Mouse (Mus musculus) E14TG2a.4 (cell line): Measurements from ENCODE around the gene Mreg.
"Not testable (repeated sequence)": the region's sequence is repeated elsewhere in the genome, so short reads cannot be mapped to it uniquely, and the experiment has no call there.

Experiments
- H3K27me3 ChIP-seq: 2 replicates; pipeline ENCODE4 v1.6.1; 2014; ENCODE audit warnings: low read length, control low read depth; ENCODE audit not compliant: insufficient read depth
- H3K36me3 ChIP-seq: 2 replicates; pipeline ENCODE4 v1.6.1; 2014; ENCODE audit warnings: low read length, control low read depth; ENCODE audit not compliant: insufficient read depth
- H3K4me1 ChIP-seq: replicated peaks from 2 replicates; pipeline ENCODE4 v1.6.1; 2014; ENCODE audit warnings: low read depth, low read length, control low read depth
- H3K4me3 ChIP-seq: replicated peaks from 2 replicates; pipeline ENCODE4 v1.5.1; 2014; ENCODE audit warnings: mild to moderate bottlenecking, low read length
- H3K9me3 ChIP-seq: 2 replicates; pipeline ENCODE4 v1.6.1; 2014; ENCODE audit warnings: low read length, control low read depth
- CTCF ChIP-seq: conservative IDR thresholded peaks from 2 replicates; pipeline ENCODE4 v1.5.1; 2014; ENCODE audit warnings: low read length
- NANOG ChIP-seq: IDR thresholded peaks from 2 replicates; pipeline ENCODE4 v1.6.1; 2014; ENCODE audit warnings: borderline replicate concordance, low read length, mixed read lengths
- POU5F1 ChIP-seq: IDR thresholded peaks from 2 replicates; pipeline ENCODE4 v1.6.1; 2014; ENCODE audit warnings: low read length, borderline replicate concordance

Mreg gene

DNA sequence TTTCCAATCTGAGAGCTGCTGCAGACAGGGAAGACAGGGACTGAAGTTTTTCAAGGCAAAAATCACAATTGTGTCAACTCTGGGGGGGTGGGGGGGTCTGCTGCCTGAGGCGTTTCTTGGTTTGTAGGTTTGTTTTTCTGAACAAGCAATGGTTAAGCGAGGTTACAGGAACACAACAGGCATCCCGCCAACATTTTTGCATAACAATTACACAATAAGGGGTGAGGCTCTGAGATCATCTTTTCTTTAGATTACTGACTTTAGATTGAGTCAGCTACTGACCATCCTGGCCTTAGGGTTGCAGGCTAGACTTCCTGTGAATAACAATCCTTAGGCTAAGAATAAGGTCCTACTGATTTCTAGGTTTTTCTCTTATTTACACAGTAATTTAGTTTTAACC, 16.9 kb upstream of the Mreg start:
- H3K4me1 ChIP-seq, result peaks cover 70% of the 10 kb centered on the region
- TF ChIP-seq CTCF, result no peak
- peak; percentile 93 for TF ChIP-seq POU5F1
- peak; percentile 67; the same call in 1 of the 2 replicates for TF ChIP-seq NANOG

DNA sequence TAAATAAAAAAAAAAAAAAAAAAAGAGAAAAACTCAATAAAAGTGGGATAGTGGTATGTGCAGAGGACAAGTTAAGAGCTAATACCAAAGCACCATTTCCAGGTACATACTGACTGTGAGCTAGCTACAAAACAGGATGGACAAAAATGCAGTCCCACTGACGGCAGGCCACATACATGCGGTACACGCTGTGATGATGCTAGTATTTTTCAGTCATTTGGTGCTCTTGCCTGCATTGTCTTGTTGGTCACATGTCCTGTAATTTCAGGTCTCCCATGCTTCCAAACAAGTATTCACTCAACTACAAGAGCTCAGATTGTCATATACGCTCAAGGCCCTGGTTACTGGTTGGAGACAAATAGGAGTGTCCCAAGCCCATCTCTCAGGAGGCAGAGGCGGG, 15.4 kb upstream of the Mreg start:
- Histone ChIP-seq H3K4me3 (0 out of 2 replicates have a peak overlapping the region, but pooled peaks have one; percentile 13), H3K27me3 (no peaks in the 10 kb centered on the region), H3K4me1 (peaks cover 68% of the 10 kb centered on the region), H3K36me3 (no peaks in the 10 kb centered on the region), H3K9me3 (no peaks in the 10 kb centered on the region)
- TF ChIP-seq CTCF (no peak), POU5F1 (no peak), NANOG (no peak)

More for the DNA sequence above, 16.9 kb upstream of the Mreg start:
- Histone ChIP-seq H3K9me3 (no peaks in the 10 kb centered on the region), H3K27me3 (no peaks in the 10 kb centered on the region), H3K36me3 (no peaks in the 10 kb centered on the region), H3K4me3 (no peak overlapping the region)

DNA sequence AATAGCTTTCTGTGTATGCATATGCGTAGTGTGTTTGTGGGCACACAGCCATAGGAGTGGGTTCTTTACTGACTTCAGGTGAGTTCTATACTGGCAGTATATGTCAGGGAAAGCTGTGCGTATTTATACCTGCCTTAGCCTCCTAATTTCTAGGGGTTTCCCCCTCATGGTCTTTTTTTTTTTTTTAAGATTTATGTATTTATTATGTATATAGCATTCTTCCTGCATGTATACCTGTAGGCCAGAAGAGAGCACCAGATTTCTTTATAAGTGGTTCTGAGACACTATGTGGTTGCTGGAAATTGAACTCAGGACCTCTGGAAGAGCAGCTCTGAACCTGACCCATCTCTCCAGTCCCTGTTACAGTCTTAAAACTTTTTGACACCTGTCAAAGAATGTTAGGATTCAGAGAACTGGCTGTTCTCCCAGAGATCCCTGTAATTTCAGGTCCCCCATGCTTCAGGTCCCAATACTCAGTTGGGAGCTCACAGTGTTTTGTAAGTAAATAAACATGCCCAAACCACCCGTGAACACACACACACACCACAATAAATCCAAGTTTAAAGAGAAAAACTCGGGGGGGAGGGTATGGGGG, 14.9 kb upstream of the Mreg start:
- H3K36me3 ChIP-seq, result no peaks in the 10 kb centered on the region
- TF ChIP-seq POU5F1 (no peak), NANOG (no peak), CTCF (no peak)
- H3K4me1 ChIP-seq, result peaks cover 72% of the 10 kb centered on the region
- no peaks in the 10 kb centered on the region for H3K27me3 ChIP-seq
- H3K4me3 ChIP-seq, result no peak overlapping the region
- H3K9me3 ChIP-seq, result no peaks in the 10 kb centered on the region

DNA sequence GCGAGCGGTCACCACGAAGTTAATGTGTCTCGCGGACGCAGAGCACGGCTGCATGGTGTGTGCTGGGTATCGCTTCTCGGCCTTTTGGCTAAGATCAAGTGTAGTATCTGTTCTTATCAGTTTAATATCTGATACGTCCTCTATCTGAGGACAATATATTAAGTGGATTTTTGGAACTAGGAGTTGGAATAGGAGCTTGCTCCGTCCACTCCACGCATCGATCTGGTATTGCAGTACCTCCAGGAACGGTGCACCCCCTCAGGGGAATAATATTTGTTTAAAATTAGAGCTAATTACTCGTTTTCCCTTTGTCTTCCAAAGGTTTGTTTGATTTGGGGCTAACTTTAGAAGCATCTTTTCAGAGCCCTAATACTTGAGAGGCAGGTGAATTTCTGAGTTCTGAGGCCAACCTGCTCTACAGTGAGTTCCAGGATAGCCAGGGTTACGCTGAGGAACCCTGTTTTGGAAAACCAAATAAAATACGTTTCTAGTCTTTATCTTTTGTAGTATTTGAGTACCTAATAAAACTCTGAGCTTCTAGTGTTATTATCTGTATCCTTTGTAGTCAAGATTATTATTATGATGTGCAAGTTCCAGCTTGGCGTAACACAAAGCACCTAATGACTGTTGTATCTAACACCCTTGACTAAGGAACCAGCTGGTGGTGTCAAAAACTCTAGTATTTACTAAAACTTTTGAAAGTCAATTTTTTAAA, 14.2 kb upstream of the Mreg start:
- H3K4me3 ChIP-seq, result no peak overlapping the region
- peaks cover 74% of the 10 kb centered on the region for H3K4me1 ChIP-seq
- H3K9me3 ChIP-seq, result no peaks in the 10 kb centered on the region
- TF ChIP-seq CTCF (no peak), POU5F1 (no peak), NANOG (no peak)
- no peaks in the 10 kb centered on the region for H3K27me3 ChIP-seq
- no peaks in the 10 kb centered on the region for H3K36me3 ChIP-seq

DNA sequence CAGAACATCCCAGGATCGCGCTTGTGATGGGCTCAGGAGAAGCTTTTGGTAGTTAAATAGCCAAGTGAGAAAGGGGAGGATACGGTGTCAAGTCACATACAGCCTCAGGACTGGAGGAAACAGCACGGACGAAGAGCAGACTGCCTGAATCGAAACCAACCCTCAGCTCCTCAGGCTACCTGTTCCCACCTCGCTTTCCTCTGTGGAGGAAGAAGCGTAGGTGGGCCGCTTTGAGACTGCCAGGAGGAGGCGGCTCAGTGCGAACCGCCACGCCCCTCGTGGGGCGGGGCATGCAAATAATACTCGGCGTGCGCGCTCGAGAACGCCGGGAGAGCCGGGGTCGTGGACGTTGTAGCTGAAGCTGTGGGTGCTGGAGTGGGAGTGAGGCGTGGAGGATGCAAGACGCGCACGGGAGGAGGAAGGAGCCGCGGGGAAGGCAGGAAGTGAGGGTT, 13.6 kb upstream of the Mreg start:
- H3K36me3 ChIP-seq, H3K27me3 ChIP-seq, H3K9me3 ChIP-seq: not testable (repeated sequence)
- H3K4me3 ChIP-seq, result peak overlapping the region; percentile 52
- peaks cover 72% of the 10 kb centered on the region for H3K4me1 ChIP-seq

DNA sequence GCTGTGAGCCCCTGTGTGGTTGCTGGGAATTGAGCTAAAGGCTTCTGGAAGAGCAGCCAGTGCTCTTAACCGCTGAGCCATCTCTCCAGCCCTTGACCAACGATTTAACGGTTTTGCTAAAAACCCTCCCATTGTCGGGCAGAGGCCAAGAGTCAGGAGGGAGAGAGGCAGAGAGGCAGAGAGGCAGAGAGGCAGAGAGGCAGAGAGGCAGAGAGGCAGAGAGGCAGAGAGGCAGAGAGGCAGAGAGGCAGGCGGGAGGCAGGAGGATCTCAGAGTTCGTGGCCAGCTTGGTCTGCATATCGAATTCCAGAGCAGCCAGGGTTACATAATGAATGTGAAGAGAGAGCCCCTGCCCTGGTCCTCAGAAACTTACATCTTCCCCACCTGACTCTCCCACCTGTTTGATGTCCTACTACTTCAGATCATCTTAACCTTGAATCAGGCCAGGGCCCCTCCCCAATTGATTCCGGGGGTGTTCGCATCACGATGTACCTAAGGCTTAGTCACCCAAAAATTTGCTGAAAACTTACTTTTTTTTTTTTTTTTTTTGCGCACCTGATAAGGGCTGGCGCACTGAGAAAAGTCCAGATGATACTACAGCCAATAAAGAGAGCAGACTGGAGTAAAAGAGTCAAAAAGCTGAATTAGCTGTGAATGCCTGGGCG, 13.1 kb upstream of the Mreg start:
- TF ChIP-seq CTCF (no peak), NANOG (no peak)
- Histone ChIP-seq H3K4me1 (peaks cover 70% of the 10 kb centered on the region), H3K36me3 (no peaks in the 10 kb centered on the region), H3K27me3 (no peaks in the 10 kb centered on the region), H3K4me3 (peak overlapping the region; percentile 52), H3K9me3 (no peaks in the 10 kb centered on the region)

DNA sequence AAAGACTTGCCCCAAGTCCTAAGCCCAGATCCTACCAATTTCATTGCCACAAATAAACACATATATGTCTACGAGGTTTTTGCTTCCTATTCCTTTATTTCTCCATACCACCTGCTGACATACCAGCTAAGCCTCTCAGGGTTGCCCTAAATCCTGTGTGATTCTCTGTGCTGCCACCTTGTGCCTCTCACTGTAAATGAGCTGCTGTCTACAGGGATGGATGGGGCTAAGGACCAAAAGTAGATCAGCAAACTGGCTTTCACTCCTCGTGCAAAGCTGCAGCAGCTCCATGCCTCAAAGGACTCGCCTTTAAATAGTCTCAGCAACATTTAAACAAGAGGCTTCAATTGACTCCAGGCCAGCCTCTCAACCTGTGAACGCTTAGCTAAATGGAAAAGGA, 7.9 kb upstream of the Mreg start:
- H3K4me1 ChIP-seq, result peaks cover 87% of the 10 kb centered on the region
- H3K4me3 ChIP-seq, result no peak overlapping the region
- no peaks in the 10 kb centered on the region for H3K27me3 ChIP-seq
- H3K9me3 ChIP-seq, result no peaks in the 10 kb centered on the region
- peak; percentile 21; the same call in 1 of the 2 replicates for TF ChIP-seq CTCF
- TF ChIP-seq POU5F1, result no peak
- no peak for TF ChIP-seq NANOG
- H3K36me3 ChIP-seq, result no peaks in the 10 kb centered on the region

DNA sequence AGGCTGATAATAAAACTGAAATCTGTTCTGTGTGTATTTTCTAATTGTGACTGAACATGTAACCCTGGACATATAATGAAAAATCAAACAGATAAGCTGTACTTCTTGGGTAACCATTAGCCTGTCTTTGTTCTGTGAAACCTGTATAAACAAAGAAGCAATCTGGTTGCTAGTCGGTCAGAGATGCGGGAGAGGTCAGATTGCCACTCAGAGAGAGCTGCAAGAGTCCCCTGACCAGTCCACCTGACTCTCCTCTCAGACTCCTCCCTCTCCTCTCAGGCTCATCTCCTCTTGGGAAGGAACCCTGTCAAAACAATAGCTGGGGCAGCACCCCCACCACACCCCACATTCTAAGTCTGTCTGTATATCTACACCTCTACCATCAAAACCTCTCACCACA, 7.0 kb upstream of the Mreg start:
- Histone ChIP-seq H3K36me3 (no peaks in the 10 kb centered on the region), H3K27me3 (no peaks in the 10 kb centered on the region), H3K9me3 (no peaks in the 10 kb centered on the region), H3K4me3 (no peak overlapping the region), H3K4me1 (peaks cover 87% of the 10 kb centered on the region)
- no peak for TF ChIP-seq POU5F1
- TF ChIP-seq NANOG, result no peak
- TF ChIP-seq CTCF, result no peak
